Mouse (Mus musculus): ENCODE data around the gene Gm3417. TPM values are rescaled to one million over a fixed set of nuclear protein-coding genes. Genes with fewer than 3 reads are reported as not detected.
"Not testable (repeated sequence)": the region's sequence is repeated elsewhere in the genome, so short reads cannot be mapped to it uniquely, and the experiment has no call there.

Gm3417 gene
- total and polyA plus RNA-seq, 2 experiments from 2014 or later, result not detected

DNA sequence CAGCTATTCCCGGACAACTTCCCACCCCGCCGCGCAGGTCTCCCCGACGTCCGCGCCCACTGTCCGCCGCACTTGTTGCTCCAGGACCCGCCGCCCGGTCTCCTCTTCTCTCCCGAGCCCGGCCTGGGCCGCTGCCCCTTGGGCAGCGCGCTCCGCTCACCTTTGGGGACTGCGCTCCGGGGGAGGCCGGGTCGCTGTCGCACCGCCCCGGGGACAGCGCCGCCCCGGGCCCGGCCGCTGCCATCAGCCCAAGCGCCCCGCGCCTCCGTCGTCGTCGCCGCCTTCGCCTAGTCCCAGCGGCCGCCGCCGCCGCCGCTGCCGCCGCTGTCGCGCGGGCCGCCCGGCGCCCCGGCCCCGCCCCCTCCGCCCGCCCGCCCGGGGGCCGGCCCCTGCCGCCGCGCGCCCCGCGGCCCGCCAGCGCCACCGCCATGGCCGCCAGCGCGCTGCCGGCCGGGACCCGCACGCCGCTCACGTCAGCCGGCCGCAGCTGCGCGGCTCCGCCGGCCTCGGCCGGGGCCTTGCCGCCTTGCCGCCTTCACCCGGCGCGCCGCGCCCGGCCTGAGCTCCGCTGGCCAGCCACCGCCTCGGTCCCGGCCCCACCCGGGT is 17.5 kb downstream of the Gm3417 start, which contains the start of gene Phf10:
Gene Phf10, minus strand, starts transcription at position 323 of the 606 bp plus-strand sequence.
- not testable (repeated sequence) for H3K4me1 ChIP-seq (ENCODE audit: control insufficient read depth, insufficient read depth); DNase-seq (ENCODE audit: low spot score); H3K9me3 ChIP-seq (replicated peaks; ENCODE audit: control insufficient read depth, low read length); H3K27me3 ChIP-seq (ENCODE audit: control insufficient read depth, insufficient read depth, low read length); H3K36me3 ChIP-seq (replicated peaks; ENCODE audit: control insufficient read depth, insufficient read depth, low read length)
- Histone ChIP-seq H3K9ac (replicated peaks; ENCODE audit: low read depth, low read length) (peak within 1 kb of the TSS; percentile 61), H3K27ac (ENCODE audit: low read depth) (peak within 1 kb of the TSS; percentile 83), H3K4me3 (ENCODE audit: low read depth, low read length) (peak within 1 kb of the TSS; percentile 65), H3K4me2 (ENCODE audit: low read depth, low read length) (peak within 1 kb of the TSS; percentile 77)
- ATAC-seq (ENCODE audit: insufficient read depth, low read depth), result peak; percentile 86
- WGBS, result under 1% methylated on average over 26 of the region's 100 CpGs

DNA sequence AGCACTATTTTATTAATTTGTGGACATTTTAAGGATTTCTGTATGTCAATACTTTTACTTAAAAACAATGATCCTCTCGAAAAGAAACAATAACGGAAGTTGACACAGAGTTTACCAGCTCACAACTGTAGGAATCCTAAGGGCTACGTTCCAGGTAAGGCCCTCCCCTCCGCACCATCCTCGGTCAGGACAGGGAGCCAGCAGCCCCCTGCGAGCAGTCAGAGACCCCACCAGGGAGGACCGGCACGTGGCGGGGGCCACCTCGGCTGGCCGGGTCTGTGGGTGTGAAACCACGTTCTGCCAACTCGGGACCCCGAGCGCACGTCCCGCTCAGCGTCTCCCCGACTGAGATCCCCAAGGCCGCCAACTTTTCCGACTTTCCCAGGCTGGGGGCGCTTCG is 18.1 kb downstream of the Gm3417 start:
- Histone ChIP-seq H3K27ac (ENCODE audit: low read depth) (peak overlapping the region; percentile 83), H3K9ac (replicated peaks; ENCODE audit: low read depth, low read length) (peak overlapping the region; percentile 61), H3K9me3 (replicated peaks; ENCODE audit: control insufficient read depth, low read length) (no peaks in the 10 kb centered on the region), H3K4me2 (ENCODE audit: low read depth, low read length) (peak overlapping the region; percentile 77), H3K4me3 (ENCODE audit: low read depth, low read length) (peak overlapping the region; percentile 65), H3K36me3 (replicated peaks; ENCODE audit: control insufficient read depth, insufficient read depth, low read length) (peaks cover 8% of the 10 kb centered on the region; the same call in 1 of the 2 replicates), H3K4me1 (ENCODE audit: control insufficient read depth, insufficient read depth) (peaks cover 6% of the 10 kb centered on the region; the same call in 1 of the 2 replicates), H3K27me3 (ENCODE audit: control insufficient read depth, insufficient read depth, low read length) (no peaks in the 10 kb centered on the region)
- ATAC-seq (ENCODE audit: insufficient read depth, low read depth) (peak; percentile 18), DNase-seq (ENCODE audit: low spot score) (no peak)
- under 1% methylated on average over 19 of the region's 23 CpGs for WGBS
- TF ChIP-seq EP300 (IDR thresholded peaks at IDR 0.05; ENCODE audit: low read depth) (no peak), CTCF (IDR thresholded peaks at IDR 0.05; ENCODE audit: low read depth) (no peak)

DNA sequence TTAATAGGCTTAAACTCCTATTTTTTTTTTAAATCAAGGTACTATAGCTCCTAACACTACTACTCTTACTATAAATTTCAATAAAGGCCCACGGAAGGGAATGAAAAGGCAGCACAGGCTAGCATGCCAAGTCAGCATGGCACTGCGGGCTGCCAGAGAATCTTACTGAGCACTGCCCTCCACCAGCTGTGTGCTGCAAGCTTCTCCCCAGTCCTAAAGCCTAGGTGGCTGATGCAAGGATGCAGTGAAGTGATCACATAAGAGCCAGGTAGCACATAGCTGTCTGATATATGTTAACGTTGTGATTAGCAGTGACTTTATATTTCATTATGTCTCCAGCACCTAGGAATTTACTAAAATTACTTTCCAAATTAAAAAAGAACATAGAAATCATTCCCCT is 18.6 kb downstream of the Gm3417 start:
- peak overlapping the region; percentile 34; the same call in 1 of the 2 replicates for H3K9ac ChIP-seq (replicated peaks; ENCODE audit: low read depth, low read length)
- H3K4me1 ChIP-seq (ENCODE audit: control insufficient read depth, insufficient read depth), result peaks cover 6% of the 10 kb centered on the region; the same call in 1 of the 2 replicates
- WGBS, result 23% methylated on average over 3 of the region's 3 CpGs
- ATAC-seq (ENCODE audit: insufficient read depth, low read depth) (no peak), DNase-seq (ENCODE audit: low spot score) (no peak)
- H3K27ac ChIP-seq (ENCODE audit: low read depth), result no peak overlapping the region
- no peaks in the 10 kb centered on the region for H3K27me3 ChIP-seq (ENCODE audit: control insufficient read depth, insufficient read depth, low read length)
- H3K9me3 ChIP-seq (replicated peaks; ENCODE audit: control insufficient read depth, low read length), result no peaks in the 10 kb centered on the region
- peak overlapping the region; percentile 77 for H3K4me2 ChIP-seq (ENCODE audit: low read depth, low read length)
- peaks cover 8% of the 10 kb centered on the region; the same call in 1 of the 2 replicates for H3K36me3 ChIP-seq (replicated peaks; ENCODE audit: control insufficient read depth, insufficient read depth, low read length)
- TF ChIP-seq EP300 (IDR thresholded peaks at IDR 0.05; ENCODE audit: low read depth), result no peak
- no peak for TF ChIP-seq CTCF (IDR thresholded peaks at IDR 0.05; ENCODE audit: low read depth)
- H3K4me3 ChIP-seq (ENCODE audit: low read depth, low read length), result peak overlapping the region; percentile 18; the same call in 1 of the 2 replicates

DNA sequence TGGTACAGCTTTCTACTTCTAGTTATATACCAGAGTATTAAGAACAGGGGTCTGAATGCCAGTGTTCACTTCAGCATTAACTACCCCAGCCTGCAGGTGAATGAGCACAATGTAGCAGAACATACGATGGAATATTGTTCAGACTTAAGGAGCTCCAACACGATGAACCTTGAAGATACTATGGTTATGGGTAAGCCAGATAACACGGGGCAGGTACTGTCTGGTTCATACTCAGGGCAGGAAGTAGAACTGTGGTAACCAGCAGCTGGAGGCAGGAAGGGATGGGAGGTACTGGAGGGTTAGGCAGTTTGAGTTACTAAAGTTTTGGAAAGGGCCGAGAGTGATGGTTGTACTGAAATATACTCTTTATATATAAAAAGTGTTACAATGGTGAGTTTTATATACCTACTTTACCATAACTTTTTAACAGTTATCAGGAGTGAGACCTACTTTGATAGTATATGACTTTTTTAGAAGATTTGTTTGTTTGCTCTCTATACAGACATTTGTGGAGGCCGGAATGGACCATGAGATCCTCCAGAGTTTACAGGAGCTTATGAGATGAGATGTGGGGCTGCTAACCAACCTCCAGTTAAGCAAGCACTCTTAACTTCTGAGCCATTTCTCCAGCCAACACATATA is 19.8 kb downstream of the Gm3417 start:
- Histone ChIP-seq H3K27ac (ENCODE audit: low read depth) (no peak overlapping the region), H3K27me3 (ENCODE audit: control insufficient read depth, insufficient read depth, low read length) (no peaks in the 10 kb centered on the region), H3K9ac (replicated peaks; ENCODE audit: low read depth, low read length) (no peak overlapping the region), H3K4me3 (ENCODE audit: low read depth, low read length) (no peak overlapping the region), H3K36me3 (replicated peaks; ENCODE audit: control insufficient read depth, insufficient read depth, low read length) (peaks cover 18% of the 10 kb centered on the region), H3K4me2 (ENCODE audit: low read depth, low read length) (no peak overlapping the region), H3K9me3 (replicated peaks; ENCODE audit: control insufficient read depth, low read length) (no peaks in the 10 kb centered on the region), H3K4me1 (ENCODE audit: control insufficient read depth, insufficient read depth) (peaks cover 6% of the 10 kb centered on the region; the same call in 1 of the 2 replicates)
- 81% methylated on average over 5 of the region's 5 CpGs for WGBS
- TF ChIP-seq EP300 (IDR thresholded peaks at IDR 0.05; ENCODE audit: low read depth), result no peak
- DNase-seq (ENCODE audit: low spot score), result no peak
- no peak for ATAC-seq (ENCODE audit: insufficient read depth, low read depth)

DNA sequence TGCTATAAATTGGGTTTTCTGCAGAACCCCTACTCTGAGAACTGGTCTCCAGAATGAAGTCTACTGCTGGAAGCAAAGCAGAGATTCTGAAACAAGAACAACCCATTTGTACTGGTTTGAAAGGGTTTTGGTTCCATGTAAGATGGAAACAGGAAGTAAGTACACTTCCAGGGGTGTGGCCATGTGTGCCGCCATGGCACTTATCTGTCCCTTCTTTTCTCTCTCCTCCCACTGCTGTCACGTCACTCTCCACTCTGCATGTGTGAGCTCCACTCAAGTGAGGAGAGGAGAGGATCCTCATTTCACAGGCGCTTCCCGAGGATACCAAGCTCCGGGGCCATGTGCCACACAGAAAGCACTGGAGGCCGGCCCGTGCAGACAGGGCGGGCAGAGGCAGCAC is 25.1 kb downstream of the Gm3417 start:
- 73% methylated on average over 8 of the region's 8 CpGs for WGBS
- H3K27ac ChIP-seq (ENCODE audit: low read depth), result no peak overlapping the region
- H3K9me3 ChIP-seq (replicated peaks; ENCODE audit: control insufficient read depth, low read length), result no peaks in the 10 kb centered on the region
- TF ChIP-seq CTCF (IDR thresholded peaks at IDR 0.05; ENCODE audit: low read depth) (no peak), EP300 (IDR thresholded peaks at IDR 0.05; ENCODE audit: low read depth) (no peak)
- no peaks in the 10 kb centered on the region for H3K4me1 ChIP-seq (ENCODE audit: control insufficient read depth, insufficient read depth)
- H3K4me2 ChIP-seq (ENCODE audit: low read depth, low read length), result no peak overlapping the region
- DNase-seq (ENCODE audit: low spot score), result no peak
- no peak overlapping the region for H3K4me3 ChIP-seq (ENCODE audit: low read depth, low read length)
- H3K9ac ChIP-seq (replicated peaks; ENCODE audit: low read depth, low read length), result no peak overlapping the region
- no peak for ATAC-seq (ENCODE audit: insufficient read depth, low read depth)
- H3K36me3 ChIP-seq (replicated peaks; ENCODE audit: control insufficient read depth, insufficient read depth, low read length), result peaks cover 59% of the 10 kb centered on the region
- no peaks in the 10 kb centered on the region for H3K27me3 ChIP-seq (ENCODE audit: control insufficient read depth, insufficient read depth, low read length)

All from heart, postnatal 0 days (tissue).